Mouse (Mus musculus): Measurements from ENCODE around the gene Atpaf1. TPM values are rescaled to one million over a fixed set of nuclear protein-coding genes. Genes with fewer than 3 reads are reported as not detected.

Gene Atpaf1
- polyA plus RNA-seq, 1 experiment from 2014 or later: 47.8 TPM

GRCm38 (mm10) chr4:115767647-115768467, 16.8 kb upstream of the Atpaf1 start:
- no peak overlapping the region for H3K4me3 ChIP-seq (replicated peaks)
- H3K9ac ChIP-seq: no peak overlapping the region
- peak; percentile 83 for ATAC-seq (ENCODE audit: insufficient read depth, low FRiP score, low read depth)
- H3K27ac ChIP-seq: peak overlapping the region; percentile 83
- no peaks in the 10 kb centered on the region for H3K9me3 ChIP-seq
- H3K36me3 ChIP-seq: peaks cover 13% of the 10 kb centered on the region; the same call in 1 of the 2 replicates
- WGBS: 57% methylated on average over 11 of the region's 11 CpGs
- H3K4me2 ChIP-seq: no peak overlapping the region; the same call in 1 of the 2 replicates
- no peaks in the 10 kb centered on the region for H3K27me3 ChIP-seq (replicated peaks)
- no peaks in the 10 kb centered on the region for H3K4me1 ChIP-seq

GRCm38 (mm10) chr4:115775056-115775455, 9.6 kb upstream of the Atpaf1 start:
- Histone ChIP-seq H3K9me3 (no peaks in the 10 kb centered on the region), H3K36me3 (peaks cover 19% of the 10 kb centered on the region), H3K27ac (no peak overlapping the region), H3K9ac (no peak overlapping the region), H3K4me2 (no peak overlapping the region), H3K4me1 (no peaks in the 10 kb centered on the region), H3K27me3 (replicated peaks) (no peaks in the 10 kb centered on the region), H3K4me3 (replicated peaks) (no peak overlapping the region)
- ATAC-seq (ENCODE audit: insufficient read depth, low FRiP score, low read depth): no peak
- WGBS: 73% methylated on average over 6 of the region's 6 CpGs

GRCm38 (mm10) chr4:115777627-115778026, 7.0 kb upstream of the Atpaf1 start:
- Histone ChIP-seq H3K9me3 (no peaks in the 10 kb centered on the region), H3K36me3 (peaks cover 14% of the 10 kb centered on the region), H3K4me3 (replicated peaks) (no peak overlapping the region), H3K9ac (no peak overlapping the region), H3K27me3 (replicated peaks) (no peaks in the 10 kb centered on the region), H3K27ac (no peak overlapping the region), H3K4me2 (no peak overlapping the region), H3K4me1 (no peaks in the 10 kb centered on the region)
- no peak for ATAC-seq (ENCODE audit: insufficient read depth, low FRiP score, low read depth)
- WGBS: 89% methylated on average over 2 of the region's 2 CpGs

- no peak overlapping the region for H3K4me2 ChIP-seq
- no peaks in the 10 kb centered on the region for H3K9me3 ChIP-seq
- H3K4me1 ChIP-seq: 0 out of 2 replicates have a peak, but pooled peaks cover 3% of the 10 kb centered on the region
- H3K36me3 ChIP-seq: peaks cover 9% of the 10 kb centered on the region
- 43% methylated on average over 6 of the region's 6 CpGs for WGBS
- H3K27me3 ChIP-seq (replicated peaks): no peaks in the 10 kb centered on the region
- no peak overlapping the region for H3K4me3 ChIP-seq (replicated peaks)
- no peak overlapping the region for H3K9ac ChIP-seq
- no peak for ATAC-seq (ENCODE audit: insufficient read depth, low FRiP score, low read depth)
- H3K27ac ChIP-seq: no peak overlapping the region
Measured at GRCm38 (mm10) chr4:115780269-115780668, 4.3 kb upstream of the Atpaf1 start.

GRCm38 (mm10) chr4:115780918-115781317, 3.7 kb upstream of the Atpaf1 start, which contains the start of gene Tex38:
Gene Tex38, minus strand, starts transcription at chr4:115781018.
- H3K27ac ChIP-seq: no peak within 1 kb of the TSS
- H3K27me3 ChIP-seq (replicated peaks): no peaks in the 10 kb centered on the region
- H3K9ac ChIP-seq: no peak within 1 kb of the TSS
- 0 out of 2 replicates have a peak, but pooled peaks cover 3% of the 10 kb centered on the region for H3K4me1 ChIP-seq
- H3K9me3 ChIP-seq: no peaks in the 10 kb centered on the region
- peaks cover 9% of the 10 kb centered on the region for H3K36me3 ChIP-seq
- ATAC-seq (ENCODE audit: insufficient read depth, low FRiP score, low read depth): no peak
- H3K4me2 ChIP-seq: no peak within 1 kb of the TSS
- WGBS: 78% methylated on average over 3 of the region's 3 CpGs
- H3K4me3 ChIP-seq (replicated peaks): no peak within 1 kb of the TSS

- Histone ChIP-seq H3K9ac (no peak overlapping the region), H3K4me1 (0 out of 2 replicates have a peak, but pooled peaks cover 3% of the 10 kb centered on the region), H3K4me3 (replicated peaks) (no peak overlapping the region), H3K9me3 (no peaks in the 10 kb centered on the region), H3K27ac (no peak overlapping the region), H3K36me3 (peaks cover 5% of the 10 kb centered on the region; the same call in 1 of the 2 replicates), H3K27me3 (replicated peaks) (no peaks in the 10 kb centered on the region), H3K4me2 (no peak overlapping the region)
- WGBS: 85% methylated on average over 5 of the region's 5 CpGs
- ATAC-seq (ENCODE audit: insufficient read depth, low FRiP score, low read depth): no peak
Measured at GRCm38 (mm10) chr4:115782026-115782805, 2.4 kb upstream of the Atpaf1 start.

- Histone ChIP-seq H3K27me3 (replicated peaks) (no peaks in the 10 kb centered on the region), H3K4me3 (replicated peaks) (peak overlapping the region; percentile 67), H3K9me3 (no peaks in the 10 kb centered on the region), H3K9ac (peak overlapping the region; percentile 61), H3K4me1 (0 out of 2 replicates have a peak, but pooled peaks cover 3% of the 10 kb centered on the region), H3K36me3 (0 out of 2 replicates have a peak, but pooled peaks cover 3% of the 10 kb centered on the region), H3K4me2 (peak overlapping the region; percentile 84), H3K27ac (peak overlapping the region; percentile 55; the same call in 1 of the 2 replicates)
- 47% methylated on average over 7 of the region's 7 CpGs for WGBS
- peak; percentile 16; the same call in 1 of the 2 replicates for ATAC-seq (ENCODE audit: insufficient read depth, low FRiP score, low read depth)
Measured at GRCm38 (mm10) chr4:115785511-115786034, 961 bp downstream of the Atpaf1 start.

GRCm38 (mm10) chr4:115790864-115791263, 6.3 kb downstream of the Atpaf1 start:
- ATAC-seq (ENCODE audit: insufficient read depth, low FRiP score, low read depth): no peak
- no peak overlapping the region for H3K9ac ChIP-seq
- H3K27ac ChIP-seq: no peak overlapping the region
- no peaks in the 10 kb centered on the region for H3K9me3 ChIP-seq
- no peaks in the 10 kb centered on the region for H3K4me1 ChIP-seq
- no peak overlapping the region for H3K4me2 ChIP-seq
- no peak overlapping the region for H3K4me3 ChIP-seq (replicated peaks)
- peaks cover 5% of the 10 kb centered on the region; the same call in 1 of the 2 replicates for H3K36me3 ChIP-seq
- no peaks in the 10 kb centered on the region for H3K27me3 ChIP-seq (replicated peaks)
- WGBS: 83% methylated on average over 3 of the region's 3 CpGs

- H3K36me3 ChIP-seq: peaks cover 19% of the 10 kb centered on the region
- no peak overlapping the region for H3K4me3 ChIP-seq (replicated peaks)
- no peaks in the 10 kb centered on the region for H3K4me1 ChIP-seq
- H3K9ac ChIP-seq: no peak overlapping the region
- ATAC-seq (ENCODE audit: insufficient read depth, low FRiP score, low read depth): no peak
- H3K9me3 ChIP-seq: no peaks in the 10 kb centered on the region
- no peaks in the 10 kb centered on the region for H3K27me3 ChIP-seq (replicated peaks)
- 61% methylated on average over 3 of the region's 3 CpGs for WGBS
- no peak overlapping the region for H3K27ac ChIP-seq
- H3K4me2 ChIP-seq: no peak overlapping the region
Measured at GRCm38 (mm10) chr4:115795360-115795759, 10.7 kb downstream of the Atpaf1 start.

GRCm38 (mm10) chr4:115799981-115800380, 15.4 kb downstream of the Atpaf1 start:
- ATAC-seq (ENCODE audit: insufficient read depth, low FRiP score, low read depth): no peak
- Histone ChIP-seq H3K36me3 (peaks cover 19% of the 10 kb centered on the region), H3K27me3 (replicated peaks) (no peaks in the 10 kb centered on the region), H3K9me3 (no peaks in the 10 kb centered on the region), H3K27ac (no peak overlapping the region), H3K4me2 (no peak overlapping the region), H3K9ac (no peak overlapping the region), H3K4me1 (no peaks in the 10 kb centered on the region), H3K4me3 (replicated peaks) (no peak overlapping the region)
- 78% methylated on average over 3 of the region's 3 CpGs for WGBS

GRCm38 (mm10) chr4:115812326-115812725, 27.7 kb downstream of the Atpaf1 start:
- Histone ChIP-seq H3K4me2 (no peak overlapping the region), H3K27ac (no peak overlapping the region), H3K4me1 (no peaks in the 10 kb centered on the region), H3K36me3 (peaks cover 10% of the 10 kb centered on the region; the same call in 1 of the 2 replicates), H3K4me3 (replicated peaks) (no peak overlapping the region), H3K27me3 (replicated peaks) (no peaks in the 10 kb centered on the region), H3K9me3 (no peaks in the 10 kb centered on the region), H3K9ac (no peak overlapping the region)
- WGBS: 76% methylated on average over 4 of the region's 4 CpGs
- ATAC-seq (ENCODE audit: insufficient read depth, low FRiP score, low read depth): no peak

All from stomach, embryonic 15.5 days (tissue).